Mouse (Mus musculus) E14TG2a.4 (cell line): ENCODE measurements around the gene Mtfr1l.
A peak's percentile ranks its signal among the peaks of the same experiment; 100 is the strongest.
"Not testable (repeated sequence)": the region's sequence is repeated elsewhere in the genome, so short reads cannot be mapped to it uniquely, and the experiment has no call there.

Experiments
- H3K27me3 ChIP-seq: 2 replicates; pipeline ENCODE4 v1.6.1; 2014; ENCODE audit warnings: low read length, control low read depth; ENCODE audit not compliant: insufficient read depth
- H3K36me3 ChIP-seq: 2 replicates; pipeline ENCODE4 v1.6.1; 2014; ENCODE audit warnings: low read length, control low read depth; ENCODE audit not compliant: insufficient read depth
- H3K4me1 ChIP-seq: replicated peaks from 2 replicates; pipeline ENCODE4 v1.6.1; 2014; ENCODE audit warnings: low read depth, low read length, control low read depth
- H3K4me3 ChIP-seq: replicated peaks from 2 replicates; pipeline ENCODE4 v1.5.1; 2014; ENCODE audit warnings: mild to moderate bottlenecking, low read length
- H3K9me3 ChIP-seq: 2 replicates; pipeline ENCODE4 v1.6.1; 2014; ENCODE audit warnings: low read length, control low read depth
- CTCF ChIP-seq: conservative IDR thresholded peaks from 2 replicates; pipeline ENCODE4 v1.5.1; 2014; ENCODE audit warnings: low read length
- NANOG ChIP-seq: IDR thresholded peaks from 2 replicates; pipeline ENCODE4 v1.6.1; 2014; ENCODE audit warnings: borderline replicate concordance, low read length, mixed read lengths
- POU5F1 ChIP-seq: IDR thresholded peaks from 2 replicates; pipeline ENCODE4 v1.6.1; 2014; ENCODE audit warnings: low read length, borderline replicate concordance

Mtfr1l gene

GRCm38 (mm10) chr4:134505303-134505789 lies 29.8 kb downstream of the Mtfr1l start:
- TF ChIP-seq CTCF (no peak), POU5F1 (no peak), NANOG (no peak)
- H3K9me3 ChIP-seq, result no peaks in the 10 kb centered on the region
- H3K4me1 ChIP-seq, result peaks cover 46% of the 10 kb centered on the region
- peaks cover 14% of the 10 kb centered on the region for H3K27me3 ChIP-seq
- no peak overlapping the region for H3K4me3 ChIP-seq
- no peaks in the 10 kb centered on the region for H3K36me3 ChIP-seq

DNA sequence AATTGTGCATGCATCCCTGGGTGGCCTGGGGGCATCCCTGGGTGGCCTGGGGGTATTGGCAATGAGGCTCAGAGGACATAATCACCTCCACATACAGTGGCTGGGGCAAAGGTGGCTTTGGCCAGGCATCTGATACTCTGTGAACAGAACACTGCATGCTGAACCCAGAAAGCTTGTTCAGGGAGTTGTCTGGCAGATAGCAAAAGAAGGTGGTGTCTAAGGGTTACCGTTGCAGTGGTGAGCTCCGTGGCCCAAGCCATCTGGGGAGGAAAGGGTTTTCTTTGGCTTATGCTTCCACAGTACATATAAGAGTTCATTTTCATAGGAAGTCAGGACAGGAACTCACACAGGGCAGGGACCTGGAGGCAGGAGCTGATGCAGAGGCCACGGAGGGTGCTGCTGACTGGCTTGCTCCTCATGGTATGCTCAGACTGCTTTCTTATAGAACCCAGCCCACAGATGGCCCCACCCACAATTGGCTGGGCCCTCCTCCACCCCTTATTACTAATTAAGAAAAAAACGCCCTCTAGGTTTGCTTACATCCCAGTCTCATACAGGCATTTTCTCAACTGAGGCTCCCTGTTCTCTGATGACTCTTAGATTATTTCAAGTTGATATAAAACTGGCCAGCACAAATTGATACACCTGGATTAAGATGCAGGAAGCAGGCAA lies 31.4 kb downstream of the Mtfr1l start:
- Histone ChIP-seq H3K9me3 (no peaks in the 10 kb centered on the region), H3K4me3 (no peak overlapping the region), H3K4me1 (peaks cover 47% of the 10 kb centered on the region), H3K36me3 (no peaks in the 10 kb centered on the region), H3K27me3 (peaks cover 15% of the 10 kb centered on the region)
- TF ChIP-seq CTCF, result no peak
- TF ChIP-seq POU5F1, result no peak
- no peak for TF ChIP-seq NANOG

DNA sequence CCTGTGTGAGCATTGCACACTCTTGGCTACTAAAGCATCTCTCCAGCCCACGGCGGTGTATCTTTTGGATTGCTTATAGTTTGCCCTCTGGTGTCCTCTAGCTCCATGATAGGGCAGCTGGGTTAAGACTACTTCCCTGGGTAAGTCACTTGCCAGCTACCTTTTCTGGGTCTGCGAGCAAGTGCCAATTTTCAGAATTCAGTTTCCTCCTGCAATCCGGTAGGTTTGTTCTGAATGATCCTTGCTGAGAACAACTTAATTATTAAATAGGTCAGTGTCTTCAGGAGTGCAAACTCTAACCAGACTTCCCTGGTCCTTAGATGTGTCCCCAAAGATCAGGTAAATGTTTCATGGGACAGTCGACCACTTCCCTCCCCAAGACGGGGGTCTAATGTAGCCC lies 34.1 kb downstream of the Mtfr1l start:
- no peaks in the 10 kb centered on the region for H3K9me3 ChIP-seq
- H3K36me3 ChIP-seq, result no peaks in the 10 kb centered on the region
- peaks cover 24% of the 10 kb centered on the region for H3K27me3 ChIP-seq
- no peak overlapping the region for H3K4me3 ChIP-seq
- peaks cover 45% of the 10 kb centered on the region for H3K4me1 ChIP-seq
- TF ChIP-seq POU5F1 (no peak), CTCF (no peak), NANOG (no peak)

DNA sequence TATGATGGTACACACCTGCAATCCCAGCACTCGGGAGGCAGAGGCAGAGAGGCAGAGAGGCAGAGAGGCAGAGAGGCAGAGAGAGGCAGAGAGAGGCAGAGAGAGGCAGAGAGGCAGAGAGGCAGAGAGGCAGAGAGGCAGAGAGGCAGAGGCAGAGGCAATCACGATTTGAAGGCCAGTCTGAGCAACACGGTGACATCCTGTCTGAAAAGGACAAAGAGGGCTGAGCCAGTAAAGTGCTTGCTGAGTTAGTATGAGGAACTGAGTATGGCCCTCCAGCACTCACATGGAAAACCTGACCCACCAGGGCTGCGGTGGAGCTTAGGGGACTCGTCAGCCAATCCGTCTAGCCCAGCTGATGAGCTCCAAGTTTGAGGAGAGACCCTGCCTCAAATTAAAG lies 36.2 kb downstream of the Mtfr1l start:
- not testable (repeated sequence) for H3K4me3 ChIP-seq, H3K36me3 ChIP-seq, H3K9me3 ChIP-seq
- Histone ChIP-seq H3K4me1 (peaks cover 62% of the 10 kb centered on the region), H3K27me3 (peaks cover 30% of the 10 kb centered on the region)

DNA sequence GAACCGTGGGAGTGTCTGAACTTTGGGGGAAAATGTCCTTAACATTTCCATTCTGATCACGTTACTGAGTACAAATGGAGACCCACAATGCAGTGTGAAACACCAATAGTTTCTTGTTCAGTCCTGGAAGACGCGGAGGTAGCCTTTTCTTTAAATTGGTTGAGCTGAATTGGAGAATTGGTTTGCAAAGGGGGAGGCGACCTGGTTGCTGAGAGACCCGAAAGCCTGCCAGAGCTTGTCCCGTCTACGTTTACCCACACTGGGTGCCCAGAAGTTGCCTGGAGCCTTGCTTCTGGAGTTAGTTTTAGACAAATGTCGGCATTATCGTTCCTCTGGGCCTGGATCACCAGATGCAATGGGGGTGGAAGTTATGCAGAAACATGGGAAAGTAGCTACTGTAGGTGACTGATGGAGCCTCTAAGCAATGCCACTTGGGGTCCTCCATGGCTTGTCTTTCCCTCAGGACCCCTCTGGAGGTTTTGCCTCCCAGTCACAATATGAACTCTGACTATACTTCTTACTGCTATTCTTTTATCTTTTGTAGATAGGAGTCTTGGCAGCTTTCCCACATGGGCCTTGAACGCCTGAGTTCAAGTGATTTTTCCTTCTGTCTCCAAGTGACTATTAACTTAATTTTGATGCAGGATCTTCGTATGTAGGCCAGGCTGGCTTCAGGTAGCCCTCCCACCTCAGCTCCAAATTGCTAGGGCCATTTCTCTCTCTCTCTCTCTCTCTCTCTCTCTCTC lies 37.0 kb downstream of the Mtfr1l start:
- H3K4me3 ChIP-seq, result no peak overlapping the region
- peaks cover 62% of the 10 kb centered on the region for H3K4me1 ChIP-seq
- no peaks in the 10 kb centered on the region for H3K9me3 ChIP-seq
- H3K27me3 ChIP-seq, result peaks cover 30% of the 10 kb centered on the region
- TF ChIP-seq POU5F1, result no peak
- TF ChIP-seq CTCF, result no peak
- no peaks in the 10 kb centered on the region for H3K36me3 ChIP-seq

DNA sequence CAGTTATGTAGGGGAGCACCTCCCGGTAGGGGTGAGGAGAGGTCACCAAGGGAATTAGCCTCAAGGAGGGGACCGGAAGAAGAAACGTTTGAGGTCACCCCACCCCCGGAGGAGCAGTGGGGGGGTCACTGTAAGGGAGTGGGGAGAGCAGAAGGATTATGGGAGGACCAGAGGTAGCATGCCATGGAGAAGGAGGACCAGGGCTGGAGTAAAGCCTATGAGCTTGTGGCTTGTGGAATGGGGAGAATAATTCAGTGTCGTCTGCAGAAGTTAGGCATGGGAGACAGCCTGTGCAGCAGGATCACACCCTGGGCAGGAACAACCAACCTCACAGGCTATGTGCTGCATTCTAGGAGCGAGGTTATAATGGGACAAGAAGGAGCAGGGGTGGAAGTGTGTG lies 38.0 kb downstream of the Mtfr1l start:
- Histone ChIP-seq H3K9me3 (no peaks in the 10 kb centered on the region), H3K36me3 (no peaks in the 10 kb centered on the region), H3K27me3 (peaks cover 30% of the 10 kb centered on the region), H3K4me3 (peak overlapping the region; percentile 66), H3K4me1 (peaks cover 60% of the 10 kb centered on the region)
- TF ChIP-seq CTCF, result no peak
- no peak for TF ChIP-seq NANOG
- no peak for TF ChIP-seq POU5F1

DNA sequence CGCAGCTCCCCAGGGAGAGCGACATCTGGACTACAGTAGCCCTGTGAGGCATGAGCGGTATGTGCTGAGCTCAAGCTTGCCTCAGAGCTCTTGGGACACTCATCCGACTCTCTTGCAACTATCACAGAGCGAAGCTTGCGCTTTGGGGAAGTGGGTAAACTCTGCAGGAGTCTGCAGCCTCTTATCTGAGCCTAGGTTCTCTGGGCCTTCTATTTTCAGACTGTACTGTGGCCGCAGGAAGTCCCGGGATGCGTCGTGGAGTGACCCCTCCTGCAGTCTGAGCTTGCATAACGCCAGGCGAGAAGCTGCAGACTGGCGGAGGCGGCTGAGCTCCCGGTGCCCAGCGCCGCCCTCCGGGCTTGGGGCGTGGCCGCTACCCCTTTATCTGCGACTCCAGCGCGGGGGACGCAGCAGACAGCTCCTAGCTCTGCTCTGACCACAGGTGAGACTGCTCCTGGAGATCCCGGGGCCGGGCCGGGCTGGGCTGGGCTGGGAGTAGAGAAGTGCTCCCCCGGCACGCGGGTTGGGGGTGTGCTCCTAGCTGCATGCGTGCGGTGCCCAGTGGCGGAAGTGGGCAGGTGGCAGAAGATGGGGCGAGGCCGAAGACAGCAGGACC lies 38.5 kb downstream of the Mtfr1l start, which contains the start of gene Paqr7:
Paqr7 (plus strand) TSS at position 103 of the 616 bp plus-strand sequence.
- H3K36me3 ChIP-seq, result no peaks in the 10 kb centered on the region
- H3K27me3 ChIP-seq, result peaks cover 32% of the 10 kb centered on the region
- H3K4me1 ChIP-seq, result peaks cover 60% of the 10 kb centered on the region
- H3K4me3 ChIP-seq, result peak within 1 kb of the TSS; percentile 66
- no peaks in the 10 kb centered on the region for H3K9me3 ChIP-seq
- no peak for TF ChIP-seq CTCF
- no peak for TF ChIP-seq NANOG
- TF ChIP-seq POU5F1, result no peak

- no peak for TF ChIP-seq NANOG
- no peak for TF ChIP-seq CTCF
- no peak for TF ChIP-seq POU5F1
- Histone ChIP-seq H3K4me1 (peaks cover 56% of the 10 kb centered on the region), H3K4me3 (no peak overlapping the region), H3K36me3 (no peaks in the 10 kb centered on the region), H3K27me3 (peaks cover 32% of the 10 kb centered on the region), H3K9me3 (peaks cover 2% of the 10 kb centered on the region; the same call in 1 of the 2 replicates)
Measured at GRCm38 (mm10) chr4:134495546-134495923, 39.7 kb downstream of the Mtfr1l start.
